Mouse (Mus musculus): ENCODE measurements around the gene Vwa3b. TPM values are rescaled to one million over a fixed set of nuclear protein-coding genes. Genes with fewer than 3 reads are reported as not detected.
"Not testable (repeated sequence)": the region's sequence is repeated elsewhere in the genome, so short reads cannot be mapped to it uniquely, and the experiment has no call there.

Vwa3b gene
- polyA plus RNA-seq, 1 experiment from 2014 or later = 1.2 TPM

DNA sequence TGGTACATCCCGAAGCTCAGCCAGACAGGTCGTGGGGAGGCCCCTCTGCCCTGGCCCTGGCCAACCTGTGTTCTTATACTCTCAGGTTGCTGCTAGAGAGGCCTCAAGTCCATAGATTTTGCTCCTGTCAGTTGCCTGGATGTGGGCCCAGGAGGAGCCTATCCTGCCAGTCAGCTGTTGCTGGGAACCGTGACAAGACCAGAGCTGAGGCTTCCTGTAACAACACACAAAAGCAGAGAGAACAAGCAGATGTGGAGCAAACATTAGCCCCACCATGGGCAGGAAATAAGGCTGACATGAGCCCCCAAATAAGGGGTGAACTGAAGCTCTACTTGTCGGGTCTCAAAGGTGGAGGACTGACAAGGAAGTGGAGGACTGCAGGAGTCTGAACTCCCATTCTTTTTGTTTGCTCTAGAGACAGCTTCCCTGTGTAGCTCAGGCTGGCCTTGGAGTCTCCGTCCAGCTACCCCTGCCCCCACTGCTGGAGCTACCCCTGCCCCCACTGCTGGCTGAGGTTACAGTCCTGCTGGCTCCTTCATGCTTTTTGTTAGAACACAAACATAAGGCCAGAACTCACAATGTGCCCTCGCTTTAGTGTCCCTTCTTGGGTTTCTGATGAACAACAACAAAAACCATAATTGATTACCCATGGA lies 29.7 kb upstream of the Vwa3b start:
- Histone ChIP-seq H3K27ac (ENCODE audit: low read depth, low read length) (no peak overlapping the region), H3K9me3 (ENCODE audit: control insufficient read depth) (no peaks in the 10 kb centered on the region), H3K4me2 (replicated peaks; ENCODE audit: low read depth) (no peak overlapping the region), H3K4me3 (ENCODE audit: low read depth, low read length) (no peak overlapping the region), H3K27me3 (replicated peaks; ENCODE audit: control insufficient read depth, insufficient read depth, low read length) (no peaks in the 10 kb centered on the region), H3K9ac (ENCODE audit: low read depth, low read length) (no peak overlapping the region), H3K4me1 (replicated peaks; ENCODE audit: control insufficient read depth, insufficient read depth, low read length) (no peaks in the 10 kb centered on the region), H3K36me3 (ENCODE audit: control insufficient read depth, insufficient read depth) (no peaks in the 10 kb centered on the region)
- WGBS = 41% methylated on average over 6 of the region's 6 CpGs
- no peak for TF ChIP-seq CTCF (IDR thresholded peaks at IDR 0.05; ENCODE audit: low read depth)
- no peak for ATAC-seq

DNA sequence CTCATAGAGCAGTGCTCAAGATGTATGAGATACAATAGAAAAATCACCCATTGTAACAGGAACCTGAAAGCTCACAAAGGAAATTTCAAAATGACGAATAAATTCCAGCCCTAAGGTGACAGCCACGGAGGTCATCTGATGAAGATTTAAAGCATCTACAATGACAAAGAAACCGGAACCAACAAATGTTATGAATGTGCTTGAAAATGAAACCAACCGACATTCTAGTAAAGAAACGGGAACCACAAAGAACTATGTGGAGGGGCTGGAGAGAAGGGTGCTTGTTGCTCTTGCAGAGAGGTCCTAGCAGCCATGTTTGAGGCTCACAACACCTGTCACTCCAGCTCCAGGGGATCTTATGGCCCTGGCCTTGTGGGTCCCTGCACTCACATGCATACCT lies 26.1 kb upstream of the Vwa3b start:
- Histone ChIP-seq H3K4me1 (replicated peaks; ENCODE audit: control insufficient read depth, insufficient read depth, low read length) (no peaks in the 10 kb centered on the region), H3K4me2 (replicated peaks; ENCODE audit: low read depth) (no peak overlapping the region), H3K36me3 (ENCODE audit: control insufficient read depth, insufficient read depth) (no peaks in the 10 kb centered on the region), H3K27me3 (replicated peaks; ENCODE audit: control insufficient read depth, insufficient read depth, low read length) (no peaks in the 10 kb centered on the region), H3K9me3 (ENCODE audit: control insufficient read depth) (no peaks in the 10 kb centered on the region), H3K27ac (ENCODE audit: low read depth, low read length) (no peak overlapping the region), H3K9ac (ENCODE audit: low read depth, low read length) (no peak overlapping the region), H3K4me3 (ENCODE audit: low read depth, low read length) (no peak overlapping the region)
- no peak for TF ChIP-seq CTCF (IDR thresholded peaks at IDR 0.05; ENCODE audit: low read depth)
- WGBS = 75% methylated on average over 5 of the region's 5 CpGs
- no peak for ATAC-seq

DNA sequence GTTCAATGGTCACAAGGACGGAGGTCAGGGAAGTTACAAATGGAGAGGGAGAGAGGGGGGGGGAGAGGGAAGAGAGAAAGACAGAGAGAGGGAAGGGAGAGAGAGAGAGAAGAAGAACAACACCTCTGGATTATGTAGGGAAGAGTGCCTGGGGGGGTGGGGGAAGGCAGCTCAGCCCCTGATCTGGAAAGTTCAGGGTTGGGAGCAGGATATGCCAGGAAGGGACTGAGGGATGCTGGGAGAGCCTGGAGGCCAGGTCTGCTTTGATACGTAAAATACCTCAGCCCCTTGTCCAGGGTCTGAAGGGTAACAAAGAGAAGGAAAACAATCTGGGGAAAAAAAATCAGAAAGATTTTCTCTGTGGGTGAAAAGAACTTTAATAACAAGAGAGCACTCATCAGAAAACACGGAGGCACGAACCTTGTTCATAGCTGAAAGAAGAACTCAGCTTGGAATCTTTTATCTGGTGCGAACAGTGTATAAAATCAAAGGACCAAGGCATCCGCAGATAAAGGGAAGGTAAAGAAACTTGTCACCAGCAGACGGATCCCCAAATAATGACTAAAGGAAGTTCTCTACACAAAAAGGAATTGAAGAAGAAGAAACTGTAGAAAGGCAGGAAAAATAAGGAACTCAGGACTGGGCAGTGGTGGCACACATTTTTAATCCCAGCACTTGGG lies 24.6 kb upstream of the Vwa3b start:
- Histone ChIP-seq H3K27me3 (replicated peaks; ENCODE audit: control insufficient read depth, insufficient read depth, low read length) (no peaks in the 10 kb centered on the region), H3K27ac (ENCODE audit: low read depth, low read length) (no peak overlapping the region), H3K4me2 (replicated peaks; ENCODE audit: low read depth) (no peak overlapping the region), H3K4me3 (ENCODE audit: low read depth, low read length) (no peak overlapping the region), H3K9ac (ENCODE audit: low read depth, low read length) (no peak overlapping the region), H3K36me3 (ENCODE audit: control insufficient read depth, insufficient read depth) (no peaks in the 10 kb centered on the region), H3K4me1 (replicated peaks; ENCODE audit: control insufficient read depth, insufficient read depth, low read length) (no peaks in the 10 kb centered on the region), H3K9me3 (ENCODE audit: control insufficient read depth) (no peaks in the 10 kb centered on the region)
- TF ChIP-seq CTCF (IDR thresholded peaks at IDR 0.05; ENCODE audit: low read depth) = no peak
- 50% methylated on average over 7 of the region's 7 CpGs for WGBS
- ATAC-seq = no peak

DNA sequence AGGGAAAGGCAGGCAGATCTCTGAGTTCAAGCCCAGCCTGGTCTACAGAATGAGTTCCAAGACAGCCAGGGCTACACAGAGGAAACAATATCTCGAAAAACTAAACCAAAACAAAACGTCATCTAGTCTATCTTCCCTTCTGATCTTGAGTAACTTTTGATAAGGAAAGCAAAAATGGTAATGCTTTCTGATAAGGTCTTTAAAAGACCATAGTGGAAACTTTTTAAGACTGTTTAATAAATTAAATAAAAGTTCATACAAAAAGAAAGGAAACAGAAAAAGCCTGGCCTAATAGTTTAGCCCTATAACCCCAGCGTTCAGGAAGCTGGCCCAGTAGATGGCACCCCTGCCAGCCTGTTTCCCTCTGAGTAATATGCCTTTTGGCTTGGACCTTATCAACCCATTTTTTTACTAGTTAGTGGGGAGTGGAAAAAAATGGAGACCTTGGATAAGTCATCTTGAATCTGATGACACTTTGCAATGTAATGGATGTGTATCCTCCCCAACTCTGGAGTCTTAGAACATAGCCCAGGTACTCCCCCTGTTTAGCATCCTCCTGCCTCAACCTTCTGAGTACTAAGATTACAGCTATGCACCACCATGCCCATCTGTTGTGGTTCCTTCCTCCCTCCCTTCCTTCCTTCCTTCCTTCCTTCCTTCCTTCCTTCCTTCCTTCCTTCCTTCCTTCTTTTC lies 23.9 kb upstream of the Vwa3b start:
- Histone ChIP-seq H3K27ac (ENCODE audit: low read depth, low read length) (no peak overlapping the region), H3K4me3 (ENCODE audit: low read depth, low read length) (no peak overlapping the region), H3K9ac (ENCODE audit: low read depth, low read length) (no peak overlapping the region), H3K36me3 (ENCODE audit: control insufficient read depth, insufficient read depth) (no peaks in the 10 kb centered on the region), H3K4me1 (replicated peaks; ENCODE audit: control insufficient read depth, insufficient read depth, low read length) (no peaks in the 10 kb centered on the region), H3K9me3 (ENCODE audit: control insufficient read depth) (no peaks in the 10 kb centered on the region), H3K4me2 (replicated peaks; ENCODE audit: low read depth) (no peak overlapping the region), H3K27me3 (replicated peaks; ENCODE audit: control insufficient read depth, insufficient read depth, low read length) (no peaks in the 10 kb centered on the region)
- 54% methylated on average over 3 of the region's 3 CpGs for WGBS
- TF ChIP-seq CTCF (IDR thresholded peaks at IDR 0.05; ENCODE audit: low read depth) = no peak
- ATAC-seq = no peak

DNA sequence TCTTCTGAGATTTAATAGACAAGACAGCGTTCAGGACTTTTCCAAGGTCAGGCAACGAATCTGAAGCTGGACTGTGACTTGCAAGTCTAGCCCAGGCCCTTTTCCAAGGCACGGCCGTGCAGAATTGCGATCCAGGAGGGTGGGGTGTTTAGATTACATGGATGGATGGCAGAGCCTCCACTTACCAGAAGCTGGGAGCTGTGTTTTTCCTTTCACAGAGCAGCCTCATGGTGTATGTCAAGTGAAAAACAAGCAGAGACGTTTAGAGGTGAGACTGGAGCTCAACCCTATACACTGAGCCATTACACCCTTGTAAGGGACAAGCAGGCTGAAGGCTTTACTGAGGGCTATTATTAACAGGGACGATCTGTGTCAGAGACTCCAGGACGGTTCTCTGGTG lies 21.9 kb upstream of the Vwa3b start:
- Histone ChIP-seq H3K4me3 (ENCODE audit: low read depth, low read length) (no peak overlapping the region), H3K9ac (ENCODE audit: low read depth, low read length) (no peak overlapping the region), H3K4me2 (replicated peaks; ENCODE audit: low read depth) (no peak overlapping the region), H3K9me3 (ENCODE audit: control insufficient read depth) (no peaks in the 10 kb centered on the region), H3K36me3 (ENCODE audit: control insufficient read depth, insufficient read depth) (no peaks in the 10 kb centered on the region), H3K4me1 (replicated peaks; ENCODE audit: control insufficient read depth, insufficient read depth, low read length) (no peaks in the 10 kb centered on the region), H3K27ac (ENCODE audit: low read depth, low read length) (no peak overlapping the region), H3K27me3 (replicated peaks; ENCODE audit: control insufficient read depth, insufficient read depth, low read length) (no peaks in the 10 kb centered on the region)
- WGBS = 64% methylated on average over 8 of the region's 8 CpGs
- TF ChIP-seq CTCF (IDR thresholded peaks at IDR 0.05; ENCODE audit: low read depth) = no peak
- no peak for ATAC-seq

DNA sequence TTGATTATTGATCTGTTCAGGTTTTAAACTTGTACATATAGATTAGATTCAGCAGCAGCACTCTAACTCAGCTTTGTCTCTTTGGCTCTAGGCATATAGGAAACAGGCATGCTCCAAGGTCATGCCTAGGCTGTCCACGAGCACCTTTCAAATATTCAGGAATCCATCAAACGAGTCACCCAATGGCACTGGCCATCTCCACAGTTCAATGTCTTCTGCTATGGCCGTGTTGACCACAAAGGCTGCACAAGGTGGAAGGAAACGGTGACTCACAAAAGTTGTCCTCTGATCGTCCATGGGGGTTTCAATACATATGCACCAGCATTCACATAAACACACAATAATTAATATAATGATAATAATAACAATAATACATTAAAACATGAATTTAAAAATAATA lies 21.4 kb upstream of the Vwa3b start:
- Histone ChIP-seq H3K27ac (ENCODE audit: low read depth, low read length) (no peak overlapping the region), H3K36me3 (ENCODE audit: control insufficient read depth, insufficient read depth) (no peaks in the 10 kb centered on the region), H3K9me3 (ENCODE audit: control insufficient read depth) (no peaks in the 10 kb centered on the region), H3K9ac (ENCODE audit: low read depth, low read length) (no peak overlapping the region), H3K4me1 (replicated peaks; ENCODE audit: control insufficient read depth, insufficient read depth, low read length) (no peaks in the 10 kb centered on the region), H3K27me3 (replicated peaks; ENCODE audit: control insufficient read depth, insufficient read depth, low read length) (no peaks in the 10 kb centered on the region), H3K4me2 (replicated peaks; ENCODE audit: low read depth) (no peak overlapping the region), H3K4me3 (ENCODE audit: low read depth, low read length) (no peak overlapping the region)
- TF ChIP-seq CTCF (IDR thresholded peaks at IDR 0.05; ENCODE audit: low read depth) = no peak
- 82% methylated on average over 5 of the region's 5 CpGs for WGBS
- ATAC-seq = no peak

DNA sequence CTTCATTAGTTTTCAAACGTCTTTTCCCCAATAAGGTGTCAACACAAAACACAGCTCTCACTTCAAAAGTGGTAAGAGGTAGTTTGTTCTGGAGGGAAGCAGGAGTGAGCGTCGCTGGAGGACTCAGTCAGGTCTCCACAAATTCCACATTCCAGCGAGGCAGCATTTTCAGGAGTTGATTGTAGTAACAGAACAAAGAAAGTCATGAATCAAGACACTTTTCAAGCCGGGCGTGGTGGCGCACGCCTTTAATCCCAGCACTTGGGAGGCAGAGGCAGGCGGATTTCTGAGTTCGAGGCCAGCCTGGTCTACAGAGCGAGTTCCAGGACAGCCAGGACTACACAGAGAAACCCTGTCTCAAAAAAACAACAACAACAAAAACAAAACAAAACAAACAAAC lies 19.9 kb upstream of the Vwa3b start:
- ATAC-seq; H3K27me3 ChIP-seq (replicated peaks; ENCODE audit: control insufficient read depth, insufficient read depth, low read length): not testable (repeated sequence)
- 91% methylated on average over 11 of the region's 11 CpGs for WGBS

More for the DNA sequence above, 19.9 kb upstream of the Vwa3b start:
- H3K9ac ChIP-seq (ENCODE audit: low read depth, low read length); H3K4me2 ChIP-seq (replicated peaks; ENCODE audit: low read depth); H3K36me3 ChIP-seq (ENCODE audit: control insufficient read depth, insufficient read depth); H3K4me3 ChIP-seq (ENCODE audit: low read depth, low read length); H3K4me1 ChIP-seq (replicated peaks; ENCODE audit: control insufficient read depth, insufficient read depth, low read length); H3K27ac ChIP-seq (ENCODE audit: low read depth, low read length); H3K9me3 ChIP-seq (ENCODE audit: control insufficient read depth): not testable (repeated sequence)

Measured in intestine, postnatal 0 days (tissue).